In genomic region chr19:8713306-8713996, GRCm38 (mm10) we compare ENCODE assay signal across 8 mouse cellular contexts. TPM values are rescaled to one million over a fixed set of nuclear protein-coding genes. Genes with fewer than 3 reads are reported as not detected.
A peak's percentile ranks its signal among the peaks of the same experiment; 100 is the strongest.
DNase-seq lines count a peak whose midpoint lies in the region; ATAC-seq lines count a peak whose summit lies in the region.

No protein-coding gene starts in this region.

- H3K27me3 ChIP-seq in hindbrain, embryonic 15.5 days, result no peaks in the 10 kb centered on the region

- ATAC-seq in hindbrain, embryonic 15.5 days (ENCODE audit: low FRiP score, low read depth), result peak; percentile 91

- peaks cover 38% of the 10 kb centered on the region for H3K36me3 ChIP-seq in hindbrain, embryonic 15.5 days

- peak; percentile 92 for DNase-seq in R1 (ENCODE audit: low read depth, low spot score)
- peak; percentile 93 to 96 for DNase-seq in cerebellum, postnatal 25 days
- DNase-seq in frontal cortex, postnatal 36 days (ENCODE audit: low spot score in 2 of 2), result peak; percentile 92 to 94
- peak; percentile 91 for DNase-seq in left cerebral cortex, adult 11 months (ENCODE audit: low spot score)
- DNase-seq in lung, postnatal 36 days, result peak; percentile 98
- DNase-seq in retina, embryonic 14.5 days (ENCODE audit: low spot score), result peak; percentile 93
- DNase-seq in thymus, postnatal 36 days, result peak; percentile 96 to 97

- peak overlapping the region; percentile 85 for H3K27ac ChIP-seq in hindbrain, embryonic 15.5 days (replicated peaks)

- peaks cover 38% of the 10 kb centered on the region for H3K4me1 ChIP-seq in hindbrain, embryonic 15.5 days (replicated peaks)

- H3K4me3 ChIP-seq in hindbrain, embryonic 15.5 days, result peak overlapping the region; percentile 51

- H3K9me3 ChIP-seq in hindbrain, embryonic 15.5 days, result no peaks in the 10 kb centered on the region

- H3K9ac ChIP-seq in hindbrain, embryonic 15.5 days, result peak overlapping the region; percentile 60

- H3K4me2 ChIP-seq in hindbrain, embryonic 15.5 days, result peak overlapping the region; percentile 63

- under 1% methylated on average over 47 of the region's 51 CpGs for WGBS in hindbrain, embryonic 15.5 days

RNA-seq across cellular contexts. Expression of gene Slc3a2, which starts 9.7 kb away (rescaled TPM):
- polyA plus RNA-seq in hindbrain, embryonic 15.5 days (2015; fragmentation: Nextera tagmentation; extraction: Ambion mirVana), result 170 and 175 TPM in 2 replicates

RNA-seq across cellular contexts. Expression of gene Wdr74, which starts 22.2 kb away (rescaled TPM):
- polyA plus RNA-seq in hindbrain, embryonic 15.5 days (2015; fragmentation: Nextera tagmentation; extraction: Ambion mirVana), result 91.9 and 96.1 TPM in 2 replicates

RNA-seq across cellular contexts. Expression of gene 1700092M07Rik, which starts 27.1 kb away (rescaled TPM):
- polyA plus RNA-seq in hindbrain, embryonic 15.5 days (2015; fragmentation: Nextera tagmentation; extraction: Ambion mirVana), result 1.3 and 1.7 TPM in 2 replicates

RNA-seq across cellular contexts. Expression of gene Stx5a, which starts 27.8 kb away (rescaled TPM):
- 113 and 122 TPM in 2 replicates for polyA plus RNA-seq in hindbrain, embryonic 15.5 days (2015; fragmentation: Nextera tagmentation; extraction: Ambion mirVana)

RNA-seq across cellular contexts. Expression of gene Nxf1, which starts 43.4 kb away (rescaled TPM):
- 142 and 145 TPM in 2 replicates for polyA plus RNA-seq in hindbrain, embryonic 15.5 days (2015; fragmentation: Nextera tagmentation; extraction: Ambion mirVana)

Comparison
In these comparisons a context has a peak if more than half of its experiments do, and no peak if none do; other contexts are left out.
1. Peak in every context shown above with its lines: DNase-seq, ATAC-seq, H3K4me3 ChIP-seq and H3K27ac ChIP-seq.